Mouse (Mus musculus): ENCODE results near the gene Thy1.

DNA sequence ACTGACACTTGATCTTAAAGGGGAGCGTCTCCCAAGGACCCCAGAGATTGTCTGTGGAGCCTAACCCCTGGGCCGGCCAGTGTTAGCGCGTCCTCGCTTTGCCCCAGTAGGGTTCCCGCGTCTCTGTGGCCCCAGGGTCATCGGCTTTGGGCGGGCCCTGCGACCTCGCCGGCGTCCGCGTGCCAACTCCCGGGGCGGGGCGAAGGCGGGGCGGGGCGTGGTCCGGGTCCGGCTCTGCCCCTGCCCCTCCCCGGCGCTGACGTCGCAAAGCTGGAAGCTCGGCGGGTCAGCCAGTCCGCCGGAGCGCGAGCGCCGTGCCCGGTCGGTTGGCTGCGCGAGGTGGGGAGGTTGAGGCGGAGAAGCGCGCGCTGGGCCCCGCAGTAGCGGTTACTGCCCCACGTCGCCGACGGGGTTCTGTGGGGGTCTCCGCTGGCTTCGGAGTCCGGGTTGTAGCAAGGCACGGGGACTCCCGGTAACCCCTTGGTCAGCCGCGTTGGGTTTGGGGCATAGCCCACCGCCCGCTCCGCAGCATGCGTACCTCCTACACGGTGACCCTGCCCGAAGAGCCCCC is 41.6 kb downstream of the Thy1 start:
- TF ChIP-seq POLR2A (IDR thresholded peaks at IDR 0.05; ENCODE audit: borderline replicate concordance, control insufficient read depth, low read depth, low read length), result peak; percentile 49; the same call in 1 of the 2 replicates
- no peak for TF ChIP-seq CTCF (IDR thresholded peaks at IDR 0.05; ENCODE audit: control insufficient read depth, insufficient read depth, low read length)
